Mouse (Mus musculus): ENCODE data around the gene Mon2. TPM values are rescaled to one million over a fixed set of nuclear protein-coding genes. Genes with fewer than 3 reads are reported as not detected.

The Mon2 gene
- 17.9 and 19.3 TPM in 2 replicates for polyA plus RNA-seq (2014; fragmentation: Nextera tagmentation; extraction: Ambion mirVana)

GRCm38 (mm10) chr10:123076245-123077023 is at the start of gene Mon2:
Mon2 (minus strand) TSS chr10:123076505.
- Histone ChIP-seq H3K9me3 (ENCODE audit: control insufficient read depth, low read length) (no peaks in the 10 kb centered on the region), H3K27ac (ENCODE audit: low read depth, low read length) (peak within 1 kb of the TSS; percentile 71; the same call in 1 of the 2 replicates), H3K9ac (ENCODE audit: low read depth, low read length) (peak within 1 kb of the TSS; percentile 88), H3K36me3 (ENCODE audit: control insufficient read depth, insufficient read depth, low read length) (peaks cover 3% of the 10 kb centered on the region; the same call in 1 of the 2 replicates), H3K27me3 (replicated peaks; ENCODE audit: control insufficient read depth, insufficient read depth, low read length) (no peaks in the 10 kb centered on the region), H3K4me1 (replicated peaks; ENCODE audit: control insufficient read depth, insufficient read depth, low read length) (peaks cover 11% of the 10 kb centered on the region), H3K4me3 (ENCODE audit: low read depth, low read length) (peak within 1 kb of the TSS; percentile 68), H3K4me2 (peak within 1 kb of the TSS; percentile 80)
- WGBS: under 1% methylated on average over 54 of the region's 58 CpGs
- ATAC-seq (replicated peaks; ENCODE audit: low FRiP score) (peak; percentile 99), DNase-seq (ENCODE audit: low spot score) (peak; percentile 96)

GRCm38 (mm10) chr10:123120666-123121392 is 44.5 kb upstream of the Mon2 start:
- Histone ChIP-seq H3K9me3 (ENCODE audit: control insufficient read depth, low read length) (no peaks in the 10 kb centered on the region), H3K9ac (ENCODE audit: low read depth, low read length) (no peak overlapping the region), H3K4me1 (replicated peaks; ENCODE audit: control insufficient read depth, insufficient read depth, low read length) (no peaks in the 10 kb centered on the region), H3K36me3 (ENCODE audit: control insufficient read depth, insufficient read depth, low read length) (peaks cover 36% of the 10 kb centered on the region), H3K4me2 (no peak overlapping the region), H3K27ac (ENCODE audit: low read depth, low read length) (no peak overlapping the region), H3K4me3 (ENCODE audit: low read depth, low read length) (no peak overlapping the region), H3K27me3 (replicated peaks; ENCODE audit: control insufficient read depth, insufficient read depth, low read length) (no peaks in the 10 kb centered on the region)
- whole genome bisulfite sequencing: 91% methylated on average over 14 of the region's 14 CpGs
- peak; percentile 42 for ATAC-seq (replicated peaks; ENCODE audit: low FRiP score)
- DNase-seq (ENCODE audit: low spot score): no peak

GRCm38 (mm10) chr10:123116861-123117260 is 40.6 kb upstream of the Mon2 start:
- Histone ChIP-seq H3K36me3 (ENCODE audit: control insufficient read depth, insufficient read depth, low read length) (peaks cover 41% of the 10 kb centered on the region), H3K9me3 (ENCODE audit: control insufficient read depth, low read length) (no peaks in the 10 kb centered on the region), H3K4me1 (replicated peaks; ENCODE audit: control insufficient read depth, insufficient read depth, low read length) (no peaks in the 10 kb centered on the region), H3K4me2 (no peak overlapping the region), H3K27ac (ENCODE audit: low read depth, low read length) (no peak overlapping the region), H3K9ac (ENCODE audit: low read depth, low read length) (no peak overlapping the region), H3K4me3 (ENCODE audit: low read depth, low read length) (no peak overlapping the region), H3K27me3 (replicated peaks; ENCODE audit: control insufficient read depth, insufficient read depth, low read length) (no peaks in the 10 kb centered on the region)
- DNase-seq (ENCODE audit: low spot score): no peak
- ATAC-seq (replicated peaks; ENCODE audit: low FRiP score): no peak
- 90% methylated on average over 14 of the region's 14 CpGs for WGBS

GRCm38 (mm10) chr10:123113466-123113865 is 37.2 kb upstream of the Mon2 start:
- DNase-seq (ENCODE audit: low spot score) (no peak), ATAC-seq (replicated peaks; ENCODE audit: low FRiP score) (no peak)
- H3K36me3 ChIP-seq (ENCODE audit: control insufficient read depth, insufficient read depth, low read length): peaks cover 30% of the 10 kb centered on the region
- no peaks in the 10 kb centered on the region for H3K27me3 ChIP-seq (replicated peaks; ENCODE audit: control insufficient read depth, insufficient read depth, low read length)
- WGBS: 91% methylated on average over 8 of the region's 8 CpGs
- no peaks in the 10 kb centered on the region for H3K4me1 ChIP-seq (replicated peaks; ENCODE audit: control insufficient read depth, insufficient read depth, low read length)
- no peaks in the 10 kb centered on the region for H3K9me3 ChIP-seq (ENCODE audit: control insufficient read depth, low read length)
- no peak overlapping the region for H3K4me3 ChIP-seq (ENCODE audit: low read depth, low read length)
- H3K4me2 ChIP-seq: no peak overlapping the region
- no peak overlapping the region for H3K9ac ChIP-seq (ENCODE audit: low read depth, low read length)
- no peak overlapping the region for H3K27ac ChIP-seq (ENCODE audit: low read depth, low read length)

GRCm38 (mm10) chr10:123112787-123113168 is 36.5 kb upstream of the Mon2 start:
- WGBS: 88% methylated on average over 9 of the region's 9 CpGs
- Histone ChIP-seq H3K27ac (ENCODE audit: low read depth, low read length) (no peak overlapping the region), H3K36me3 (ENCODE audit: control insufficient read depth, insufficient read depth, low read length) (peaks cover 26% of the 10 kb centered on the region), H3K9ac (ENCODE audit: low read depth, low read length) (no peak overlapping the region), H3K4me1 (replicated peaks; ENCODE audit: control insufficient read depth, insufficient read depth, low read length) (no peaks in the 10 kb centered on the region), H3K27me3 (replicated peaks; ENCODE audit: control insufficient read depth, insufficient read depth, low read length) (no peaks in the 10 kb centered on the region), H3K9me3 (ENCODE audit: control insufficient read depth, low read length) (no peaks in the 10 kb centered on the region), H3K4me3 (ENCODE audit: low read depth, low read length) (no peak overlapping the region), H3K4me2 (no peak overlapping the region)
- no peak for DNase-seq (ENCODE audit: low spot score)
- ATAC-seq (replicated peaks; ENCODE audit: low FRiP score): 0 out of 2 replicates have a peak, but pooled peaks have one; percentile 22

- H3K27me3 ChIP-seq (replicated peaks; ENCODE audit: control insufficient read depth, insufficient read depth, low read length): no peaks in the 10 kb centered on the region
- DNase-seq (ENCODE audit: low spot score) (no peak), ATAC-seq (replicated peaks; ENCODE audit: low FRiP score) (no peak)
- no peak overlapping the region for H3K4me2 ChIP-seq
- no peak overlapping the region for H3K27ac ChIP-seq (ENCODE audit: low read depth, low read length)
- 88% methylated on average over 11 of the region's 11 CpGs for WGBS
- H3K9me3 ChIP-seq (ENCODE audit: control insufficient read depth, low read length): no peaks in the 10 kb centered on the region
- no peak overlapping the region for H3K9ac ChIP-seq (ENCODE audit: low read depth, low read length)
- no peak overlapping the region for H3K4me3 ChIP-seq (ENCODE audit: low read depth, low read length)
- no peaks in the 10 kb centered on the region for H3K4me1 ChIP-seq (replicated peaks; ENCODE audit: control insufficient read depth, insufficient read depth, low read length)
- H3K36me3 ChIP-seq (ENCODE audit: control insufficient read depth, insufficient read depth, low read length): peaks cover 21% of the 10 kb centered on the region
Measured at GRCm38 (mm10) chr10:123112056-123112786, 35.9 kb upstream of the Mon2 start.

GRCm38 (mm10) chr10:123110548-123110947 is 34.2 kb upstream of the Mon2 start:
- Histone ChIP-seq H3K9ac (ENCODE audit: low read depth, low read length) (no peak overlapping the region), H3K4me2 (no peak overlapping the region), H3K4me1 (replicated peaks; ENCODE audit: control insufficient read depth, insufficient read depth, low read length) (no peaks in the 10 kb centered on the region), H3K27ac (ENCODE audit: low read depth, low read length) (no peak overlapping the region), H3K9me3 (ENCODE audit: control insufficient read depth, low read length) (no peaks in the 10 kb centered on the region), H3K36me3 (ENCODE audit: control insufficient read depth, insufficient read depth, low read length) (peaks cover 13% of the 10 kb centered on the region), H3K27me3 (replicated peaks; ENCODE audit: control insufficient read depth, insufficient read depth, low read length) (no peaks in the 10 kb centered on the region), H3K4me3 (ENCODE audit: low read depth, low read length) (no peak overlapping the region)
- no peak for DNase-seq (ENCODE audit: low spot score)
- no peak for ATAC-seq (replicated peaks; ENCODE audit: low FRiP score)
- 87% methylated on average over 11 of the region's 11 CpGs for WGBS

- no peak overlapping the region for H3K4me2 ChIP-seq
- peaks cover 6% of the 10 kb centered on the region; the same call in 1 of the 2 replicates for H3K36me3 ChIP-seq (ENCODE audit: control insufficient read depth, insufficient read depth, low read length)
- no peak overlapping the region for H3K4me3 ChIP-seq (ENCODE audit: low read depth, low read length)
- no peaks in the 10 kb centered on the region for H3K27me3 ChIP-seq (replicated peaks; ENCODE audit: control insufficient read depth, insufficient read depth, low read length)
- ATAC-seq (replicated peaks; ENCODE audit: low FRiP score) (no peak), DNase-seq (ENCODE audit: low spot score) (no peak)
- no peaks in the 10 kb centered on the region for H3K4me1 ChIP-seq (replicated peaks; ENCODE audit: control insufficient read depth, insufficient read depth, low read length)
- WGBS: 90% methylated on average over 1 of the region's 1 CpGs
- H3K9me3 ChIP-seq (ENCODE audit: control insufficient read depth, low read length): no peaks in the 10 kb centered on the region
- no peak overlapping the region for H3K9ac ChIP-seq (ENCODE audit: low read depth, low read length)
- no peak overlapping the region for H3K27ac ChIP-seq (ENCODE audit: low read depth, low read length)
Measured at GRCm38 (mm10) chr10:123108527-123108926, 32.2 kb upstream of the Mon2 start.

All from liver, embryonic 11.5 days (tissue).